Comparison of ENCODE assay signal across 21 mouse cellular contexts in genomic region chr3:121766048-121766447, GRCm38 (mm10).
"Had no signal": no experiment of that assay in that cellular context is flagged by ENCODE, and none has a peak within 500 bp of the region (broad histone marks: within the 10 kb centered on the region; RNA-seq: fewer than 3 reads in every experiment).

No protein-coding gene starts in this region.

- H3K4me1 ChIP-seq: kidney, embryonic 15.5 days; limb, embryonic 12.5 days; limb, embryonic 15.5 days; midbrain, embryonic 12.5 days; midbrain, embryonic 15.5 days; neural tube, embryonic 12.5 days; neural tube, embryonic 15.5 days; stomach, embryonic 15.5 days had no signal

- ATAC-seq: liver, postnatal 0 days; midbrain, embryonic 15.5 days had no signal

- H3K27ac ChIP-seq: kidney, embryonic 15.5 days; limb, embryonic 12.5 days; limb, embryonic 15.5 days; liver, embryonic 14.5 days; midbrain, embryonic 12.5 days; midbrain, embryonic 15.5 days; neural tube, embryonic 12.5 days; neural tube, embryonic 15.5 days; stomach, embryonic 15.5 days had no signal

- H3K9me3 ChIP-seq: kidney, embryonic 15.5 days; limb, embryonic 12.5 days; limb, embryonic 15.5 days; midbrain, embryonic 12.5 days; midbrain, embryonic 15.5 days; neural tube, embryonic 12.5 days; neural tube, embryonic 15.5 days; stomach, embryonic 15.5 days had no signal

- DNase-seq: kidney, adult 8-10 months; kidney, postnatal 14 days; kidney, postnatal 4 days; left cerebral cortex, postnatal 4 days; liver, postnatal 0 days; lung, embryonic 14.5 days; lung, postnatal 10 days; lung, postnatal 36 days; retina, postnatal 1 day; right cerebral cortex, postnatal 25 days; spleen, adult 18-20 months; thymus, postnatal 36 days had no signal

- H3K27me3 ChIP-seq: kidney, embryonic 15.5 days; limb, embryonic 12.5 days; limb, embryonic 15.5 days; midbrain, embryonic 12.5 days; midbrain, embryonic 15.5 days; neural tube, embryonic 12.5 days; neural tube, embryonic 15.5 days; stomach, embryonic 15.5 days had no signal

- H3K4me3 ChIP-seq: kidney, embryonic 15.5 days; limb, embryonic 12.5 days; limb, embryonic 15.5 days; midbrain, embryonic 12.5 days; midbrain, embryonic 15.5 days; neural tube, embryonic 12.5 days; neural tube, embryonic 15.5 days; stomach, embryonic 15.5 days had no signal
